Mouse (Mus musculus): ENCODE results near the gene Fxr2. TPM values are rescaled to one million over a fixed set of nuclear protein-coding genes. Genes with fewer than 3 reads are reported as not detected.
A peak's percentile ranks its signal among the peaks of the same experiment; 100 is the strongest.

The Fxr2 gene
- polyA plus RNA-seq, 1 experiment from 2014 or later, result 22.6 TPM

DNA sequence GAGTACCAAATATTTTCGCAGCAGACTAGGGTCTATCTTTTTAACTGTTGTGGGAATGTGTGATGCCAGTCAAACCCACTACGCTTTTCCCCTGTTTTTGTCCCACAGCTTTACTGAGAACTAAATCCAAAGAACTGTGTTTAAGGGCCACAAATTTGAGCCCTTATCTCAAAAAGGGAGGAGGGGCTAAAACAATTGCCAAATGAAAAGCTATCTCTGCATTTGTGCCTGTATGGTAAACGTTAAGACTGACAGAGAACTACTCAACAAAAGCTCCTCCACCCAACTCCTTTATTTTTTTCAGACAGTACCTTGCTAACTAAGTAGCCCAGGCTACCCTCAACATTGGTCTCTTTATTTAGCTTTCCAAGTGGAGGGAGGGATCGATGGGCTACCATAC lies 40.0 kb upstream of the Fxr2 start:
- H3K36me3 ChIP-seq (ENCODE audit: control insufficient read depth, insufficient read depth, low read length), result peaks cover 60% of the 10 kb centered on the region
- H3K9ac ChIP-seq (ENCODE audit: low read length), result no peak overlapping the region
- H3K27me3 ChIP-seq (replicated peaks; ENCODE audit: control insufficient read depth, insufficient read depth, low read length), result no peaks in the 10 kb centered on the region
- DNase-seq (ENCODE audit: low spot score), result no peak
- no peak overlapping the region for H3K27ac ChIP-seq (ENCODE audit: low read depth)
- H3K9me3 ChIP-seq (ENCODE audit: control insufficient read depth, low read length), result no peaks in the 10 kb centered on the region
- ATAC-seq (replicated peaks; ENCODE audit: low FRiP score, low TSS enrichment, low read depth), result no peak
- WGBS, result 93% methylated on average over 4 of the region's 4 CpGs
- H3K4me3 ChIP-seq (ENCODE audit: low read depth, low read length), result no peak overlapping the region
- H3K4me2 ChIP-seq (ENCODE audit: low read length), result no peak overlapping the region
- no peaks in the 10 kb centered on the region for H3K4me1 ChIP-seq (replicated peaks; ENCODE audit: control insufficient read depth, insufficient read depth, low read length)

DNA sequence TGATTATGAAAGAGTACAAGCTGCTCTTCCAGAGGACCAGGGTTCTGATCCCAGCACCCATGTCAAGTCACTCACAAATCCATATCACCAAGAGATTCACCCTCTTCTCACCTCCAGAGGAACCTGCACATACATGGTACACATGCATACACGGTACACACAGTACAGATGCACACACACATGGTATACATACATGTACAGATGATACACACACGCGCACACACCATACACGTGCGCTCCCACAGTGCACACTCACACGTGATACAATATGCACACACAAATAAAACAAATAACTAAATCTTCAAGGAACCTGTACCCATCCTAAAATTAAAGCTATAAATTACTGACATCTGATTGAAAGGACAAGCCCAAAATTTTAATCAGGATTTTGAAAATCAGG lies 37.9 kb upstream of the Fxr2 start:
- Histone ChIP-seq H3K36me3 (ENCODE audit: control insufficient read depth, insufficient read depth, low read length) (peaks cover 40% of the 10 kb centered on the region), H3K4me1 (replicated peaks; ENCODE audit: control insufficient read depth, insufficient read depth, low read length) (peaks cover 8% of the 10 kb centered on the region; the same call in 1 of the 2 replicates), H3K4me2 (ENCODE audit: low read length) (no peak overlapping the region), H3K27ac (ENCODE audit: low read depth) (no peak overlapping the region), H3K27me3 (replicated peaks; ENCODE audit: control insufficient read depth, insufficient read depth, low read length) (no peaks in the 10 kb centered on the region), H3K4me3 (ENCODE audit: low read depth, low read length) (no peak overlapping the region), H3K9ac (ENCODE audit: low read length) (no peak overlapping the region), H3K9me3 (ENCODE audit: control insufficient read depth, low read length) (no peaks in the 10 kb centered on the region)
- 92% methylated on average over 6 of the region's 6 CpGs for WGBS
- ATAC-seq (replicated peaks; ENCODE audit: low FRiP score, low TSS enrichment, low read depth) (no peak), DNase-seq (ENCODE audit: low spot score) (no peak)

DNA sequence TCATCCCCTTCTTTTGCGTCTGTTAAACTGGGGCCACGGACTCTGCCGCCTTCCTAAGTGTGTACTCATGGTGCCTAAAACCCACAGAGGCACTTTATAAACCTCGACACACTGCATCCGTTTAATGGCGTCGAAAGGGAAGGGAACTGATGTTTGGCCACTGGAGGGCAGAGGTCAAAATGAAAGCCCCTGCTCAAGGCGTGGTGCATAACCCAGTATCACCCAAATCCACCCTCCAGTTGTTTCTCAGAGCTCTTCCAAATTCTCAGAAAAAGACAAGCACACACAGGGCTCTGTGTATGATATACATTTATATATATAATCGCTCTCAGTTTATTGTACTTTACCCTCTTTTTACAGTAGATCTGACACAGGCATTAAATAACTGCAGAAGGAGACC lies 33.4 kb upstream of the Fxr2 start:
- DNase-seq (ENCODE audit: low spot score), result no peak

DNA sequence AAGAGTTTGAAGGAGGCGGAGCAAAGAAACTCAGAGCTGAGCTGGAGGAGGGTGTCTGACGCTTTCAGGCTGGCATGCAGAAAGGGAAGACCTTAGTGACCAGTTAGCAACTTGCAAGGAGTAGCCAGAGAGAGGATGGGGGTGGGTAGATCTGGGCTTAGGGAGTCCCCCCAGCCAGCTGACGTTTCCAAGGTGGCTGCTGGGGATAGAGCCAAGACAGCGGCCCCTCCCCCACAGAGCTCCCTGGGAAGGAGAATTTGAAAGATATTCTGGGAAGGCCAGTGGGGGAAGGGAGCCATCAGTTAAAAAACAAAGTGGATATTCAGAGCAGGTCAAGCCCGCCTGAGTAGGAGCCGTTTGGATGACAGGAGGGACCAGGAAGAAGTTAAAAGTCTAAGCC lies 32.7 kb upstream of the Fxr2 start:
- Histone ChIP-seq H3K27ac (ENCODE audit: low read depth) (peak overlapping the region; percentile 70; the same call in 1 of the 2 replicates), H3K4me1 (replicated peaks; ENCODE audit: control insufficient read depth, insufficient read depth, low read length) (peaks cover 41% of the 10 kb centered on the region), H3K4me2 (ENCODE audit: low read length) (peak overlapping the region; percentile 18), H3K36me3 (ENCODE audit: control insufficient read depth, insufficient read depth, low read length) (no peaks in the 10 kb centered on the region), H3K27me3 (replicated peaks; ENCODE audit: control insufficient read depth, insufficient read depth, low read length) (0 out of 2 replicates have a peak, but pooled peaks cover 8% of the 10 kb centered on the region), H3K4me3 (ENCODE audit: low read depth, low read length) (no peak overlapping the region), H3K9me3 (ENCODE audit: control insufficient read depth, low read length) (no peaks in the 10 kb centered on the region), H3K9ac (ENCODE audit: low read length) (no peak overlapping the region)
- DNase-seq (ENCODE audit: low spot score), result peak; percentile 75
- WGBS, result 10% methylated on average over 6 of the region's 6 CpGs
- ATAC-seq (replicated peaks; ENCODE audit: low FRiP score, low TSS enrichment, low read depth), result no peak; the same call in 1 of the 2 replicates

More for the DNA sequence above, 33.4 kb upstream of the Fxr2 start:
- H3K4me2 ChIP-seq (ENCODE audit: low read length), result peak overlapping the region; percentile 18
- H3K9me3 ChIP-seq (ENCODE audit: control insufficient read depth, low read length), result no peaks in the 10 kb centered on the region
- ATAC-seq (replicated peaks; ENCODE audit: low FRiP score, low TSS enrichment, low read depth), result no peak
- WGBS, result 9% methylated on average over 9 of the region's 9 CpGs
- peaks cover 34% of the 10 kb centered on the region for H3K4me1 ChIP-seq (replicated peaks; ENCODE audit: control insufficient read depth, insufficient read depth, low read length)
- H3K9ac ChIP-seq (ENCODE audit: low read length), result no peak overlapping the region
- H3K27me3 ChIP-seq (replicated peaks; ENCODE audit: control insufficient read depth, insufficient read depth, low read length), result 0 out of 2 replicates have a peak, but pooled peaks cover 5% of the 10 kb centered on the region
- H3K27ac ChIP-seq (ENCODE audit: low read depth), result peak overlapping the region; percentile 70; the same call in 1 of the 2 replicates
- no peak overlapping the region for H3K4me3 ChIP-seq (ENCODE audit: low read depth, low read length)
- H3K36me3 ChIP-seq (ENCODE audit: control insufficient read depth, insufficient read depth, low read length), result 0 out of 2 replicates have a peak, but pooled peaks cover 4% of the 10 kb centered on the region

DNA sequence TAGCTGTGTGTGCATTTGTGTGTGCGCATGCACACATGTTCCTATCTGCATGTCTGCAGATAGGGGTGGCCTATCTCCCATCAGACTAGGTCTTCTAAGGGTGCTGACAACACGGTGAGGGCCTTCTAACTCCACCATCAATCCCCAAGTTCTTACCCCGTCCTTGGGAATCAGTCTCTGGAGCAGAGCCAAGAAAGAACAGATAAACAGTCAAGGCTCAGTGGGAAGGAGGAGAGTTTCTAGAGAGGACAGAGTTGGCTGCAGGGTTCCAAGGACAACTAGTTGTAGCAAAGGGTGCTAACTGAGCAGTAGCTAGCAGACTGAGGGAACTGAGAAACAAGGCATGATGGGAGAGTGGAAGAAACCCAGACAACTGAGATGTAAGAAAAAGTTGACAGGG lies 31.0 kb upstream of the Fxr2 start:
- H3K9me3 ChIP-seq (ENCODE audit: control insufficient read depth, low read length), result no peaks in the 10 kb centered on the region
- 0 out of 2 replicates have a peak, but pooled peaks cover 11% of the 10 kb centered on the region for H3K27me3 ChIP-seq (replicated peaks; ENCODE audit: control insufficient read depth, insufficient read depth, low read length)
- peaks cover 45% of the 10 kb centered on the region for H3K4me1 ChIP-seq (replicated peaks; ENCODE audit: control insufficient read depth, insufficient read depth, low read length)
- no peak overlapping the region for H3K27ac ChIP-seq (ENCODE audit: low read depth)
- H3K4me2 ChIP-seq (ENCODE audit: low read length), result no peak overlapping the region
- no peak for ATAC-seq (replicated peaks; ENCODE audit: low FRiP score, low TSS enrichment, low read depth)
- H3K4me3 ChIP-seq (ENCODE audit: low read depth, low read length), result no peak overlapping the region
- H3K9ac ChIP-seq (ENCODE audit: low read length), result no peak overlapping the region
- DNase-seq (ENCODE audit: low spot score), result no peak
- 61% methylated on average over 3 of the region's 3 CpGs for WGBS
- no peaks in the 10 kb centered on the region for H3K36me3 ChIP-seq (ENCODE audit: control insufficient read depth, insufficient read depth, low read length)

DNA sequence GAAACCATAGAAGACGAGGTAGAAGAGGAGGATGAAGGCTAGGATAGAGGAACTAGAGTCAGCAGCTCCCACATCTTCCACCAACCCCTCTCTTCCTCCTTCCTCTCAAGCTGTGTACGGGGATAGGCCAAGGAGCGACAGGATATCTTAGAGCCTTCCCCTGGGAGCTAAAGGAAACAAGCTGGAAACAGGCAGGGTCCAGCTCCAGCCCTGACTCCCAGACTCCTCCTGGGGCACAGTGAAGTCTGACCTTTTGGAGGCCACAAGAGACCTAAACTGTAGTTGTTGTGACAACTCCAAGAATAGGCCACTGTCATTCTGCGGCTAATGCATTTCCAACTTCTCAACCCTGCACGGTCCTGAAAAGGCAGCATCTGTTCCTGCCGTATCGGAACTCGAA lies 29.3 kb upstream of the Fxr2 start:
- H3K27me3 ChIP-seq (replicated peaks; ENCODE audit: control insufficient read depth, insufficient read depth, low read length), result 0 out of 2 replicates have a peak, but pooled peaks cover 11% of the 10 kb centered on the region
- H3K4me3 ChIP-seq (ENCODE audit: low read depth, low read length), result no peak overlapping the region
- H3K4me1 ChIP-seq (replicated peaks; ENCODE audit: control insufficient read depth, insufficient read depth, low read length), result peaks cover 45% of the 10 kb centered on the region
- no peak overlapping the region for H3K9ac ChIP-seq (ENCODE audit: low read length)
- DNase-seq (ENCODE audit: low spot score) (no peak), ATAC-seq (replicated peaks; ENCODE audit: low FRiP score, low TSS enrichment, low read depth) (no peak)
- 80% methylated on average over 8 of the region's 8 CpGs for WGBS
- H3K36me3 ChIP-seq (ENCODE audit: control insufficient read depth, insufficient read depth, low read length), result no peaks in the 10 kb centered on the region
- H3K9me3 ChIP-seq (ENCODE audit: control insufficient read depth, low read length), result no peaks in the 10 kb centered on the region
- H3K4me2 ChIP-seq (ENCODE audit: low read length), result no peak overlapping the region
- H3K27ac ChIP-seq (ENCODE audit: low read depth), result no peak overlapping the region

DNA sequence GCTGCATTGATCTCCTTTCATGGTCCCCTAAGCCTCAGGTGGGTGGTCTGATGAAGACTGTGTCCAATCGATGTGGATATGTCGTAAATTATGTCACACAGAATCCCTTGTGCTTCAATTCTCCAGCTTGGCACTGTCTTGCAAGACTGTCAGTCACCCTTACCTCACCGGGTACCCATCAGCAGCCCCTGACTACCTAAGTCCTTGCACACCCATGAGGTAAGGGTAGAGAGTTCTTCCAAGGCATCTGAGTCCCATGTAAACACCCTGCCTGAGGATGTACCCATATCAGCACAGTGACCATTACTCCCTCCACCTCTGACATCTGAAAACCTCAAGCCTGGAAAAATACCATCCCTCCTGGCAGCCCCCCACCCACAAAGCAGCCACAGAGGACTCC lies 28.4 kb upstream of the Fxr2 start:
- peak overlapping the region; percentile 59 for H3K4me3 ChIP-seq (ENCODE audit: low read depth, low read length)
- H3K9ac ChIP-seq (ENCODE audit: low read length), result peak overlapping the region; percentile 53
- 0 out of 2 replicates have a peak, but pooled peaks cover 11% of the 10 kb centered on the region for H3K27me3 ChIP-seq (replicated peaks; ENCODE audit: control insufficient read depth, insufficient read depth, low read length)
- no peaks in the 10 kb centered on the region for H3K9me3 ChIP-seq (ENCODE audit: control insufficient read depth, low read length)
- ATAC-seq (replicated peaks; ENCODE audit: low FRiP score, low TSS enrichment, low read depth), result no peak
- H3K4me1 ChIP-seq (replicated peaks; ENCODE audit: control insufficient read depth, insufficient read depth, low read length), result peaks cover 42% of the 10 kb centered on the region
- no peak for DNase-seq (ENCODE audit: low spot score)
- H3K4me2 ChIP-seq (ENCODE audit: low read length), result peak overlapping the region; percentile 100
- no peak overlapping the region for H3K27ac ChIP-seq (ENCODE audit: low read depth)
- no peaks in the 10 kb centered on the region for H3K36me3 ChIP-seq (ENCODE audit: control insufficient read depth, insufficient read depth, low read length)
- 59% methylated on average over 3 of the region's 3 CpGs for WGBS

DNA sequence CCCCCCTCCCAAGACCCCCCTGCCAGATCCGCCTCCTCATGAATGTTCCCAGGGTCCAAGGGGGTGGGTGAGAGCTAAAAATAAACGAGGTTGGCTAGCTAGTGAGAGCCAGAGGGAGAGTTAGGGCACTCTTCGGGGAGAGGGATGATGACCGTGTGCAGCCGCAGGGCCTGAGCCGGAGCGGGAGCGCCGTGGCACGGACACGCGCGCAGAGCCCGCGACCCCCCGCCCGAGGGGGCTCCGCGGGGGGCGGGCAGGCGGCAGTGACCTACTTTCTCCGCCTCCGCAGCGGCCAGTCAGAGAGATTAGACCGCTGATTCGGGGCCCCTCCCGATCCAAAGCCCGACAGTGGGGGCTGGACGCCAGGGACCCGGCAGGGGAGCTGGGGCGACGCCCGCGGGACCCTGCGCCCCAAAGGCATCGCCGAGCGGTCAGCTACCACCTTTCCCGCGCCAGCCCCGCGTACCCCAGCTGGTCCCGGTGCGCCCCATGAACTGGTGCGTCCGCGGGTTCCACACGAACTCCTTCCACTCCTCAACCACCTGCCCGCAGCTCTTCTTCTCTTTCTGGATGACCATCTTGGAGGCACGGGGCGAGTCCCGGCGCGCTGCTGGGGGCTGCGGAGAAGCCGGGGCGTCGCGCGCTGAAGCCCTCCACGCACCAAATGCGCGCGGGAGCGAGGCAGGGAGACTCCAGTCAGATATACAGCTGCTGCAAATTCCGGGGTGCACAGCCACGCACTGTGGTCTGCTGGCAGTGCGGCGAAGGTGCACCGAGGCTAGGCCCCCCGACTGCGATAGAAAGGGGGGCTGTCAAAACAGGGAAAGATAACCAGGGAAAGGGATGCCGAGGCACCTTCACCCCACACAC lies 27.8 kb upstream of the Fxr2 start:
- Histone ChIP-seq H3K4me1 (replicated peaks; ENCODE audit: control insufficient read depth, insufficient read depth, low read length) (peaks cover 35% of the 10 kb centered on the region), H3K4me2 (ENCODE audit: low read length) (peak overlapping the region; percentile 100), H3K27me3 (replicated peaks; ENCODE audit: control insufficient read depth, insufficient read depth, low read length) (0 out of 2 replicates have a peak, but pooled peaks cover 11% of the 10 kb centered on the region), H3K9me3 (ENCODE audit: control insufficient read depth, low read length) (no peaks in the 10 kb centered on the region), H3K9ac (ENCODE audit: low read length) (peak overlapping the region; percentile 53), H3K4me3 (ENCODE audit: low read depth, low read length) (peak overlapping the region; percentile 59), H3K27ac (ENCODE audit: low read depth) (no peak overlapping the region), H3K36me3 (ENCODE audit: control insufficient read depth, insufficient read depth, low read length) (no peaks in the 10 kb centered on the region)
- DNase-seq (ENCODE audit: low spot score), result peak; percentile 72
- ATAC-seq (replicated peaks; ENCODE audit: low FRiP score, low TSS enrichment, low read depth), result peak; percentile 48
- under 1% methylated on average over 71 of the region's 73 CpGs for WGBS

All from intestine, embryonic 14.5 days (tissue).